Mouse (Mus musculus): ENCODE data around the gene Tpsb2.

DNA sequence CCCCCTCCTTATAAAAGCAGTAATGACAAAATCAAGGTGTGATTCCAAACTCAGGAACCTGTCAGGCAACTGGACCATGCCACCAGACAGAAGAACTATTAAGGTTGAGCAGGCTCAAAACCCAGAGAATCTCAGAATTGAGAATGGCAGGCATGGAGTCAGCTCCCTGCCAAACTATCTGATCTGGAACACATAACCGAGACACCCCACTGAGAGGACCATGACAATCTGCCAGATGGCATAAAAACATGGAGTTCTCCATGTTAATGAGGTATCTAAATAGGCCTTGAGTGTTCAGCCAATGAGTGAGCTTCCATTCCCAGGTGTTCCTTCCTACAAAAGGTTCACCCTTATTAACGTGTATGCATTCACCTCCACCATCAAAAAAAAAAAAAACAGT, 4.8 kb upstream of the Tpsb2 start:
- no peak for TF ChIP-seq CTCF (IDR thresholded peaks at IDR 0.05; ENCODE audit: low read depth, low read length)
- TF ChIP-seq POLR2A (IDR thresholded peaks at IDR 0.05; ENCODE audit: extremely low read depth, insufficient read depth, low read length) = no peak
